Mouse (Mus musculus): ENCODE results near the gene Ltk.

Ltk gene

DNA sequence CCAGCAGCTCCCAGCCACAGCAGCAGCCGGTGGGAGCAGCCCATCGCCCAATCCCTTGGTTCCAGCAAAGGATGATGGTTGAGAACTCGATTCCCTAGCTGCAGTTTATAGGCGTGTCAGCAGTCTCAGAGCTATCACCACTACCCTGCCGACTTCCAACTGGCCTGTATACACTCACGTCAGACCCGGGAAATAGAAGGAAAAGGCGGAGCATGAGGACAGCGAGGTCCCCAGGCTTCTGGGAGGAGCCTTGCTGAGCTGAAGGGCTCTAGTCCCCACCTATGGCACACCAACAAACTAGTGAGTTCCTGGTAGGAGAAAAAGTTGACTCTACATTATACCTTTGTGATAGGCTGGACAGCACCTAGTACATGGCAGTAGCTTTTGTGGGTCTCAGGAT is at the start of gene Ltk:
Ltk (minus strand) TSS at position 181 of the 400 bp plus-strand sequence.
- 52% methylated on average over 9 of the region's 9 CpGs for WGBS

DNA sequence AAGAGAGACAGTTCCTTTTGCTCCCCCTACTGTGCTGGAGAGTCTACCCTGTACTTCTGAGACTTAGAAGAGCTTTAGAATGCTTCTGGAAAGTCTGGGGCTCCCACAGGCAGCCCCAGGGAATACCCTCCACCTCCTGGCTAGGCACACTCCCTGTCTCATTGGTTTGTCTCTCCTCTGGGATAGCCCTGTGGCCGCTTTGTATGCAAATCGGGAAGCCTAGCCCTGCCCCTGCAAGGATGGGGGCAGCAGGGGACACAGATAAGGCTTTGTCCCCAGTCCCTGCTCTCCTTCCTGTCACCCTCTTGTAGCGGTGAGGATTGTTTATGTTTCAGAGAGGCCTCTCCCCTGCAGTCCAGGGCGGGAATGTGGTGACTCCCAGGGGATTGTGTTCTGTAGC is 48.6 kb upstream of the Ltk start:
- WGBS = 69% methylated on average over 4 of the region's 4 CpGs

DNA sequence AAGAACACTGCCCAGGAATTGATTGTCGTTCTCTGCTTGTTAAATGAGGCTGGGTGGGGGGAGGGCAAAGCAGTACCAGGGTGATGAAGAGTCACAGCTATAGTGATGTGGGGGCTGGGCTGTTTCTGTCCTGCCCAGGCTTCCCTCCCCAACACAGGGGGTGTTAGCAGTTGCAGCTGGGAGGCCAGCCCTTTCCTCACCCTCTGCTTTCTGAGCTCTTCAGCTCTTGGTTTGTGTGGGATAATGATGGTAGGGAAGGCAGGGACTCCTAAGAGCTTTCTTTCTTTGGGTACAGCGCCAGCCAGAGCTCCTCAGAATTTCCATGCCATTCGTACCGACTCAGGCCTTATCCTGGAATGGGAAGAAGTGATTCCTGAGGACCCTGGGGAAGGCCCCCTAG is 48.2 kb upstream of the Ltk start:
- 42% methylated on average over 4 of the region's 4 CpGs for WGBS

DNA sequence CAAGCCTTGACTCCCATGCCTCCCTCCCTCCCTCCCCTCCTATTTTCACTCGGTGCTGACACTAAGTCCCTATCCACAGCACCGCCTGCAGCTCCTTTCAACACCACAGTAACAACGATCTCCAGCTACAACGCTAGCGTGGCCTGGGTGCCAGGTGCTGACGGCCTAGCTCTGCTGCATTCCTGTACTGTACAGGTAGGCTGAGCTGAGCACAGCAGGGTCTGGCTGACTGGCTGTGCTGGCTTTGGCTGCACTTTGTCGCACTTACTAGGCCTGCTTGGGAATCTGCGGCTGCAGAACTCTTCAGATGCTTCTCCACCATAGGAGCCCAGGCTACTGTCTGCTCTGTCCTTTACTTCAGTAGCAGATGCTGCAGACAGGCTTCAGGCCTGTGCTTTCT is 45.3 kb upstream of the Ltk start:
- 59% methylated on average over 8 of the region's 8 CpGs for WGBS

DNA sequence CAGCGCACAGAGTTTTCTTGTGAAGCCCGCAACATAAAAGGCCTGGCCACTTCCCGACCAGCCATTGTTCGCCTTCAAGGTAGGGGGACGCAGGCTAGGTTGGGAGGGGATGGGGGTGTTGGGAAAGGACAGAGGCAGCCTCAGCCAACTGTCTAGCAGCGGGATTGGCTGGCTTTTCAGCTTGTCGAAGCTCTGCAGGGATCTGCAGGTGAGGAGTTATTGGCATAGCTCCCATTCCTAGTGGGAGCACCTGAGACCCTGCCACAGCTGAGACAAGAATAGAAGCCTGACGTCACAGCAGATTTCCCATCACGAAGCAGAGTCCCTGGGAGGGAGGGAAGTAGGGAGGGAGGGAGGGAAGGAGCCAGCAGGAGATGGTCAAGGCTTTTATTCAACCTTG is 44.5 kb upstream of the Ltk start:
- 39% methylated on average over 9 of the region's 9 CpGs for WGBS

DNA sequence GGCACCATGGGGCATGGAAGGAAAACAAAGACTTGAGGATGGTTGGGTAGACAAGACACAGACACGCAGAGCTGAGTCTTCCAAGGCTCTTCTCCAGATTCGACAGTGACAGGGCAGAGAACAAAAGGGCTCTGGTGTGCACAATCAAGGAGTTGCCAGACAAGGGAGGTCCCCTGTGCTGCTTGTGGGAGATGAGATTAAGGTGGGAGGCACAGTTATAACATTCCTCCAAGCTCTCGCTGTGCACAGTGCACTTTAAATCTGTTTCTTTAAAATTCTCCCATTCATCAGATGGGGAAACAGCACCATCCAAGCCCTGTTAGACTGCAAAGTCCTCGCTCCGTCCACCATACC is 44.0 kb upstream of the Ltk start:
- 37% methylated on average over 5 of the region's 5 CpGs for WGBS

DNA sequence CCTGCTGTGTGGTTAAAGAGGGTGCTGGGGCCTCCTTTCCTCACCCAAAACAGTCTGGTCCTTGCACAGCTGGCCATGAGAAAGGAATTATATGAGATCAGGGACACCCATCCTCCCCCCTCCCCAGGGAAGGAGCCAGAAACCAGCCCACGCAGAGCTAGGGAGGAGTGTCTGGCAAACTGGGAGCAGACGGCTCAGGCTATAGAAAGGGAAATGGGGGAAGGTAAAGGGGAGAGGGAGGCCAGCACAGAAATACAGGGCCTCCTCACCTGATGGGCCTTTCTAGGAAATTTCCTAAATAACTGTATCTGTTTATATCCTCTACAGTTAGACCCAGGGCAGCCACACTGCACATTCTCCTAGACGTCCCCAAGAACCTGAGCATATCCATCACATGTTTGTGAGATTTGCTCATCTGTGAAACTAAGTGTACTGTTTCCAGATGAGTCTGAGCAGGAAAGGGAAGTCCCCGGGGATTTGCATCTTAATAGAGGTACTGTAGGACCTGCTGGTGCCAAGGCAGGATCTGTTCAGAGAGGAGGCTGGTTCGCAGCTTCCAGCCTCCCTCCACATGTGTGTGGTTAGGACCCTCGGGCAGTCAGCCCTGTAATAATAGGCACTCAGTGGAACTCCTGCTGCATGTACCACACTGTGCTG is 43.5 kb upstream of the Ltk start:
- WGBS = 23% methylated on average over 6 of the region's 6 CpGs

DNA sequence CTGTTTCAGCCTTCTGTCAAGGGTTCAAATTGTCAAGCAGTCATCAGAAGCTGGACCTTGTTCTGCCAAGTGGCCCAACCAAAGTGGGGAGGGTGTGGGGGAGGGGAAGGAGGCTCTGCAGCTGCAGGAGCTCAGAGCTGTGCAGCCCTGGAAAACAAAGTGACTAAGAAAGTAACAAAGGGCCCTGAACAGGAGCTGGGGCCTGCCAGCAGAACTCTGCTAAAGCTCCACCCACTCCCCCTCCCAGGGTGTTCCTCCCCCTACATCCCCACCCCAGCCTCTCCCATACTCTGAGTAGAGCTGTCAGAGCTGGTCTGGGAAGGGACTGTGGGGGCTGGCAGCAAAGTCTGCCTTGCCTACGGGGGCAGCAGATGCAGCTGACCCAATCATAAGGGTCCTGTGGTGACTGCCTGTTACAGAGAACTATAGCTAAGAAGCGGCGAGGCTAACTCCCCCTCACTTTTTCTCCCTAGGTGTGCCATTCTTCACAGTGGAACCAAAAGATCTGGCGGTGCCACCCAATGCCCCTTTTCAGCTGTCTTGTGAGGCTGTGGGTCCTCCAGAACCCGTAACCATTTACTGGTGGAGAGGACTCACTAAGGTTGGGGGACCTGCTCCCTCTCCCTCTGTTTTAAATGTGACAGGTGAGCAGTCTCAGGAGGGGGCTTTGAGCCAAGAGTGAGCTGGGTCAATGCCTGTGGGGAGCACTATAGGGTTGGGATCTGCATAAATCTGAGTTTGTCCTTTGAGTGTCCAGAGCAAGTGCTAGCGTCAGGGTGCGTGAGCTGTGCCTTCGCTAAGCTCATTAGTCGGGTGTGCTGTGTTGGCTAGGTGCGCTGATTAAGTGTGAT is 42.8 kb upstream of the Ltk start:
- 38% methylated on average over 10 of the region's 10 CpGs for WGBS

DNA sequence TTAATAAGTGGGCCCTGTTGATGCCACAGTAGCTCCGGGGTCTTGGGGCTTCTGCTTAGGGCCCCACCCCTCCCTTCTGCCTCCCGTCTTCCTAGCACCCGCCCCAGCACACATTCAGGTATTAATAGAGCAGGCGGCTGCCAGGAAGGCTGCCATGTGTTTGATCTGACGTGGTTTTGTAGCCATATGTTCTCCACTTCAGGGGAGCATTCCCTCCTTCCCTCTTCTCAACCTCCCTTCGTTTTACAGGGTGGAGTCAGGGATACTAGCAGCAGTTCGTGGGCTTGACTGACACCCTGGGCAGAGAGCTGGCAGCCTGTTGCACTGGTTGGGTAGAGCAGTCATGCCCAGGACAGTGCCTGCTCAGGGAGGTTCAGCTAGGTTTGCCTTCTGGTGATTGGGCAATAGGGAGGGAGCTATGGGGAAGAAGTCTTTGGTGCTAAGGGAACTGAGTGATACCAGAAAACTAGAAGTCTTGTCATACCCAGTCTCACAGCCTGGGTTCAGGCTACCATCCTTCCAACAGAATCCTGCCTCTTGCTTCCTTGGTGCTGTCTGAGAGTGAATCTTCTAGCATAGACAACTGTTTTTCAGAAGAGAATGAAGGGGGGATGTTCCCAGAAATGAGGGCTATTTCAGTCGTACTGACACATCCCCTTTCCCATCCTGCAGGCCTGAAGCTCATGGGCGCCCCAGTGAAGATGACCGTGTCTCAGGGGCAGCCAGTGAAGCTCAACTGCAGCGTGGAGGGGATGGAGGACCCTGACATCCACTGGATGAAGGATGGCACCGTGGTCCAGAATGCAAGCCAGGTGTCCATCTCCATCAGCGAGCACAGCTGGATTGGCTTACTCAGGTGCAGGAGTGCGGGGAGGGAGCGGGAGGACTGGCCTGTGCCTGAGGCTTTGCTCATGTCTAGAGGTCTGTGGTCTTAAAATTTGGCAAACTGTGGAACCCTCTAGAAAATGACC is 40.9 kb upstream of the Ltk start:
- 54% methylated on average over 15 of the region's 15 CpGs for WGBS

DNA sequence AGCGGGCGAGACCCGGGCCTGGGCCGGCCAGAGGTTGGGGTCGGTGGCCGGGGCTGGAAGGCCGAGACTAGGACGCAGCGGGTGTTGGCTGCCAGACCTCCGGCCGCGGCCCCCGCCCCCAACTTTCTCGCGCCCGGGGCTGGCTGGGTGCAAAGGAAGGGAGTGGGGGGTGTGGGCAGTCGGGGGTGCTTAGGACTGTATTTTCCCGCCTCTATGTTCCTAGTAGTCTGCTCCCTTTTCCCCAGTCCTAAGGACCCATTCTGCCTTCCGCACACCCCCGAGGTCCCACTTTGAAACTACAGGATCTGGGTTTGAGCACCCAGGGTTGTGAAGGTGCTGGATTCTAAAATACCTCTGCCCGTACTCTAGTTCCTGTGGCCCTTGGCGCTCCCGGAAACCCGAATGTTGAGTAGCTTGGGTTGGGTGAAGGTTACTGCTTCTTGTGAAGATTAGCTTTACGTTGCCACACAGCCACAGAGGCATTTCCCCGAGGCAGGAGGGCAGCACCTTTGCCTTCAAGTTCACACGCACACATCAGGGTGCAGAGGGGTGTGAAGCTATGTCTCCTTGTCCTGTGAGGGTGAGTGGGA is 39.8 kb upstream of the Ltk start:
- under 1% methylated on average over 24 of the region's 27 CpGs for WGBS

DNA sequence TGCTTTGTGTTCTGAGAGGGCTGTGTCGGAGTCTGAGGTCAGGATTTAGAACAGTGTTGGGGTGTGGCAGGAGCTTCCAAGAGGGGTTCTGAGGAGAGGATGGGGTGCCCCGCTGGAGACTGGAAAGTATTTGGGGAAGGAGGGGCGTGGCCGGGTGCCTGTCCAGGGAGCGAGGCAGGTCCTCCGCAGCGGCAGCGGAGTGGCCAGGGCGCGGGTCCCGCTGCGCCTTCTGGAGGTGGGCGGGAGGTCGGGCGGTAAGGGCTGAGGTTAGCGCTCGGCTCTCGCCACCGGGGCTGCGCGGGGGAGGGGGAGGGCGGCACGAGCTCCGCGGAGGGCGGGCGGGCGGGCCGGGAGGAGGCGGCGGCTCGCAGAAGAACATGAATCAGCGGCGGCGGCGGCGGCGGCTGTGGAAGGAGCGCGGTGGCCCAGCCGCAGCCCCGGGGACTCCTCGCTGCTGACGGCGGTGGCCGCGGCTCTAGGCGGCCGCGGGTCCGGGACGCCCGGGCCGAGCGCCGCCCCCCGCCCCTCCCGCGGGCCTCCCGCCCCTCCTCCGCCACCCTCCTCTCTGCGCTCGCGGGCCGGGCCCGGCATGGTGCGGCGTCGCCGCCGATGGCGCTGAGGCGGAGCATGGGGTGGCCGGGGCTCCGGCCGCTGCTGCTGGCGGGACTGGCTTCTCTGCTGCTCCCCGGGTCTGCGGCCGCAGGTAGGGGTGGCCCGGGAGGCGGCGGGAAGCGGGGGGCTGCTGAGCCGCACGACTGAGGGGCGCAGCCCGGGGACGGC is 39.1 kb upstream of the Ltk start:
- under 1% methylated on average over 78 of the region's 89 CpGs for WGBS

DNA sequence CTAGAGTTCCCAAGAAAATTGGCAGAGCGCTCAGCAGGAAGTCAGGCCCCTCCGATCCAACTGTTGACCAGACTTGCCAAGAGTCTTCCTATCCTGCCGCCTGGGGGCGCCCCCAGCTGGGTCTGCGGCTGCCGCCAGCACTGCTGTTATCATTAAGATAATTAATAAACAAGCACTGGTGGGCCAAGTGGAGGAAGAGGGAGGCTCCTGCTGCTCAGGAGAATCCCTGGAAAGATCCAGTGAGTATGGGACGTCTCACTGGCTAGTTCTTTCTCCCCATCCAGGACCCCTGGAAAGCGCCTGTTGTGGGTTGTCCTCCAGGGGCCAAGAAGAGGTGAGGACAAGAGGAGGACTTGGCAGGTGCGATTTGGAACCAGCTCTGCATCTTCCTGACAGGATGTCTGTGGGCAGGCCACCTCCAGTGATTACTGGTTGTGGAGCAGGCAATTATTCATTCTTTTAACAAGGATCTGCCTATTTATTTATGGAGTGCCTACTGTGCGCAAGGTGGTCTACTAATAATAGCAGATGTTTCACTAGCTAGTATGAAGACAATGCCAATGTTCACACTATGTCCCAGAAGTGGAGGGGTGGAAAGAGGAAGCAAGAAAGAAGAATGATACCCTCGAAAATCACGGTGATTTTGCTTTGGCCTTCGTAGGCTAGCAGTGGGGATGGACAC is 38.2 kb upstream of the Ltk start:
- 20% methylated on average over 13 of the region's 13 CpGs for WGBS

DNA sequence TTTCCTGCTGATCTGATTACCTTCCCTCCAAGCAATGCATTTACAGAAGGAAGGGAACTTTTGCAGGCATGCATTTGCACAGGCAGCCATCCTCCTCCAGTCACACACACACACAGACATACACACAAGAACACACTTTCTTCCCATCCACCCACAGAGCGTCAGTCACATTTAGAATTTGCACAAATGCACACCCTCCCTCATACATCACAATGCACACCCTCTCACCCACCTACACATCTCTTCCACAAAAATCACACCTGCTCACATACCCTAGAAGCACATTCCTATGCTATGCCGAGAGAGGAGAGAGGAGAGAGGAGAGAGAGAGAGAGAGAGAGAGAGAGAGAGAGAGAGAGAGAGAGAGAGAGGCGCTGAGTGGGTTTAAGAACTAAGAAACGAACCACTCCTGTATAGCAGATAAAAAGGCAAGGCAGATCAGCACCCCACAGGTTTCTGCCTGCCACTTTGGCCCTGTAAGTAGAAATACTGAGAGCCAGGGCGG is 37.1 kb upstream of the Ltk start, which contains the start of gene Tyro3:
Tyro3 (plus strand) TSS at position 455 of the 505 bp plus-strand sequence.
- 54% methylated on average over 5 of the region's 5 CpGs for WGBS

DNA sequence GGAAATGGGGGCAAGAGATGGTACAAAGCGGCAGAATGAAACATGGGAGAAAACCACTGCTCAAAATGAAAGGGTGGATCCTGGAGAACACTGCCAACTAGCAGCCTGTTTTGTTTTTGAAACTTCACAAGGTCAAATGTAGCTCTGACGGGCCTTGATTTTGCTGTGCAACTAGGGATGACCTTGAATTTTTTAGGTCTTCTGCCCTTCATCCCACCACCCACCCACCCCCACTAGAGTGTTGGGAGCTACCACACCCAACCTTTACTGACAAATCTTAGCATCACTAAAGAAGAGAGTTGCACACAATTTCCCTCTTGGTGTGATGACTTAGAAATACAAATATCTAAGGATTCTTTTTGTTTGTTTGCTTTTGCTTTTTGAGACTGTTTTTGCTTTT is 29.8 kb upstream of the Ltk start:
- WGBS = 90% methylated on average over 2 of the region's 2 CpGs

DNA sequence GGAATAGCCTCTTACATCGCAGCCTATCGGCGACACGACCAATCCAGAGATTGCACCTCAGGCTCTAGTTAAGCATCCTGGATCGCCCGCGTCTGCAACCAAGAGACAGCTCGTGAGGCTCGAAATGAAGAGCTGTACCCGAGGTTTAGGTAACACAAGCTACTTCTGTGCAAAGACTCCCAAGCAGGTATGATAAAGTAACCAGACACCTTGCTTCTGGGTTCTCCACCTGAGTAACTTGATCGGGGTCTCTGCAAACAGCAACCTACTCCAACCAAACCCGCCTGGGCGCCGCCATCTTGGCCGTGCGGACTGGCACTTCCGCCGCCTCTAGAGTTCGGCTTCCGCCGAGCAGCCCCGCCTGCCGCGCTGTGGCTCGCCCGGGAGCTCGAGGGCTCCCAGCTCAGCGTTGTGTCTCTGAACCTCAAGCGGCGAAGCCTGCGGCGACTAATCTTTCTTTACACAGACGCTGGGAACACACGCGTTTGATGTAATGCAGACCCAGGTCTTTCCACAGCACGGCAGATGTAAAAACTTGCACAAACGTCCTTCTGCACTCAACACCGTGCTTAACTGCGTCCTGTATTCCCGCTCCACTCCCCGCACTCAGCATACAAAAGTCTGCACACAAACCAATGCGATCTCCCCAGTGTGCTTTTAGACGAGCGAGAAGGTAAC is 27.1 kb upstream of the Ltk start, which contains the start of gene Rpap1:
Rpap1 (minus strand) TSS at position 332 of the 678 bp plus-strand sequence.
- under 1% methylated on average over 44 of the region's 44 CpGs for WGBS

DNA sequence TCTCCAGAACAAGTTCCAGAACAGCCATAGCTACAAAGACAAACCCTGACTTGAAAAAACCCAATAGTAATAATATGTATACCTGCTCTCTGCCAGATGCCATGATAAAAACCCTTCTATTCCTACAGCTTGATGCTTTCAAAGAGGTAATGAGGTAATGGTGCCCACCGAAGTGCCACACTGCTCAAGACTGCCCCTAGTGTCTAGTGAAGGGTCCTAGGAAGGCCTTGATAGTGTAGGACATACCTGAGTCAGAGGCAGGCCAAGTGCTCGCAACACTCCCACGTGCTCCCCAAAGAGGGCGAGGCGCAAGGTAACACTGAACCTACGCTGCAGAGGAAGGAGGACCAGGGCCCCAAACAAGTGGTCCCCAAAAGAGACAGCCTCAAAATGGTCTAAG is 7.0 kb upstream of the Ltk start:
- WGBS = 95% methylated on average over 6 of the region's 6 CpGs

DNA sequence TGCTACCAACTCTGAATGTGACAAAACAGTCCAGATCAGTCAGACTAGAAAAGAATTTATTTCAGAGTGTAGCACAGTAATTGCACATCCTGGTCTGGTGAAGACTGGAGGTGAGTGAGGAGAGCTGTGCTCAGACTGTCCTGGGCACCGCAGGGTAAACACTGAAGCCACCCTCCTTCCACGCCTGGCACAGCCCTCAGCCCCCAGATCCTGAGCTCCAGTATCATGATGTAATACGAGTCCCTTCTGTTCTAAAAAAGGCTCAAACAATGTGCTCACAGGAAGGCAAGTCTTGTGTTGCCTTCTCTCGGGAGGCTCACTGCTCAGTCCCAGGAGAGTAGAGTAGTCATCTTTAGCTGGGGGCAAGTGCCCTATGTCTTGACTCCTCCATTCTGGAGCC is 3.7 kb upstream of the Ltk start:
- WGBS = 36% methylated on average over 4 of the region's 4 CpGs

DNA sequence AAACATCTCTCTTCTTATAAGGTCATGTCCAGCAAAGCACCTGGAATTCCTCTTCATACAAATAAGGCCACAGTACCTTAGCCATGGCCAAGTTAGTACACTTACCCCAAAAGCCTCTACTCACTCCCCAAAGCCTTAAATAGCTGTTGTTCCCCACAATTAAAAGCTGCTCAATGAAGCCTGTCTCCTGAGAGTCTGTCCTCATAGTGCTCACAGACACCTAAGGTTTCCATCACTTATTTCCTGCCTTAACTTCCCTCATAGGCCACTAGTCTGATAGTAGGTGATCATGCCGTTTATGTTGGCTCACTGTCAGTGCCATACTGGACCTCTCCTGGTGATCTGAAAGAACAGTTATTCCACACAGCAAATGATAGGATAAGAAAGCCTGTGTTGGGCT is 2.0 kb upstream of the Ltk start:
- WGBS = 75% methylated on average over 1 of the region's 1 CpGs
